Mouse (Mus musculus) small intestine, adult 2 months (tissue): Measurements from ENCODE around the gene Rasgrp4. TPM values are rescaled to one million over a fixed set of nuclear protein-coding genes. Genes with fewer than 3 reads are reported as not detected.

Experiments
- H3K27ac ChIP-seq: fragments of 200-500 bp; 2 replicates; pipeline ENCODE4 v1.5.1; 2012; ENCODE audit warnings: low read depth, low read length, control low read depth, inconsistent platforms; ENCODE audit not compliant: insufficient read depth
- H3K27me3 ChIP-seq: fragments of 200-500 bp; 2 replicates; pipeline ENCODE4 v1.6.1; 2012; ENCODE audit warnings: mild to moderate bottlenecking, moderate library complexity, low read length, inconsistent platforms; ENCODE audit not compliant: control insufficient read depth, insufficient read depth
- H3K36me3 ChIP-seq: fragments of 200-500 bp; 2 replicates; pipeline ENCODE4 v1.6.1; 2012; ENCODE audit warnings: mild to moderate bottlenecking, low read length, control low read depth, inconsistent platforms; ENCODE audit not compliant: control insufficient read depth, insufficient read depth
- H3K4me1 ChIP-seq: fragments of 200-500 bp; 2 replicates; pipeline ENCODE4 v1.6.1; 2012; ENCODE audit warnings: low read length, inconsistent platforms, mixed read lengths; ENCODE audit not compliant: control insufficient read depth, insufficient read depth, insufficient read length
- H3K4me3 ChIP-seq: fragments of 200-500 bp; 2 replicates; pipeline ENCODE4 v1.5.1; 2012; ENCODE audit warnings: low read depth, mild to moderate bottlenecking, control low read depth, inconsistent platforms, low read length, moderate library complexity
- CTCF ChIP-seq: fragments of 200-500 bp; IDR thresholded peaks from 2 replicates; pipeline ENCODE4 v1.5.1; 2012; ENCODE audit warnings: low read depth, mild to moderate bottlenecking, control low read depth, inconsistent platforms, low read length, moderate library complexity, mixed read lengths; ENCODE audit not compliant: insufficient replicate concordance, insufficient read length; ENCODE audit errors: extremely low read depth
- POLR2A ChIP-seq: fragments of 200-500 bp; IDR thresholded peaks from 2 replicates; pipeline ENCODE4 v1.6.1; 2012; ENCODE audit warnings: low read depth, mild to moderate bottlenecking, control low read depth, inconsistent platforms, low read length, moderate library complexity
- WGBS: fragments of 180-500 bp; shearing (Covaris S2); methylation state at CpG from one replicate; pipeline ENCODE4 v1.1.7; 2018; 5-methylcytosine and 5-hydroxymethylcytosine counted together
- polyA plus RNA-seq: library from polyadenylated mRNA; depleted of rRNA; stranded (reverse); fragments of >200 nt; gene quantifications from 2 replicates; pipeline ENCODE4 v1.2.3, GENCODE M21; 2012

Gene Rasgrp4
- polyA plus RNA-seq, 1 experiment = 3.3 TPM

DNA sequence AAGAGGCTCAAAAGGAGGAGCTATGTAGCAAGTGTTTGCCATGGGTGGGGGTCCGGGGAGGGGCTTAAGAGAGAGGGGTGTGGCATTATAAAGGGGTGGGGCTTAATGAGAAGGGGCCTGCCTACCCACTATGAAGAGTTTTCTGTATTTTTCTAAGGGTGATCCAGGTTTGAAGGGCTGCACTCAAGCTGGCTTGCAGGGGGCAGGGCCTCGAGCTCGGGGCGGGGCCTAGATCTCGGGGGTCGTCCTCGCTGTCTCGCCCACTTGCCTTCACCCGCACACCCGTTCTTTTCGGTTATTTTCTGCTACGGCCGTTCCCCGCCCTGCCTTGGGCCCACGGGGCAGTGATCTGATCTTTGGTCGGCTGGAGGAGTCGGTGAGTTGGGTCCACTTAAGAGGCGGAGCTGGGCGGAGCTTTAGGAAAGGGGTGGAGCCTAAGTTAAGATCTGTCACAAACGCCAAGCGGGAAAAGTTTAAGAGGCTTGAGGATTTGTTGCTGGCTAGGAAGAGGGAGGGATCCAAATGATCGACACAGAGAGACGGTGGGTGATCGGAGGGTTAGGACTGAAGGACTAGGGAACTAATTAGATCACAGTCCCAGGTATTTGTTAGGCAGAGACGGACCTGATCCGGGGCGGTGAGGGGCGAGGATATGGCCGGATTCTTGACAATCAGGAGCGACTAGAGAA is 35.6 kb downstream of the Rasgrp4 start, which contains the start of the genes Ggn and Spred3:
TSS of gene Ggn (plus strand) at position 145 of the 689 bp plus-strand sequence.
TSS of gene Spred3 (minus strand) at position 346 of the 689 bp plus-strand sequence.
- peaks cover 20% of the 10 kb centered on the region for H3K4me1 ChIP-seq
- H3K4me3 ChIP-seq = peak within 1 kb of the TSS; percentile 81
- peaks cover 18% of the 10 kb centered on the region for H3K36me3 ChIP-seq
- TF ChIP-seq POLR2A (peak; percentile 53; the same call in 1 of the 2 replicates), CTCF (no peak)
- 2% methylated on average over 30 of the region's 30 CpGs for WGBS
- peaks cover 34% of the 10 kb centered on the region for H3K27me3 ChIP-seq
- no peak within 1 kb of the TSS; the same call in 1 of the 2 replicates for H3K27ac ChIP-seq

DNA sequence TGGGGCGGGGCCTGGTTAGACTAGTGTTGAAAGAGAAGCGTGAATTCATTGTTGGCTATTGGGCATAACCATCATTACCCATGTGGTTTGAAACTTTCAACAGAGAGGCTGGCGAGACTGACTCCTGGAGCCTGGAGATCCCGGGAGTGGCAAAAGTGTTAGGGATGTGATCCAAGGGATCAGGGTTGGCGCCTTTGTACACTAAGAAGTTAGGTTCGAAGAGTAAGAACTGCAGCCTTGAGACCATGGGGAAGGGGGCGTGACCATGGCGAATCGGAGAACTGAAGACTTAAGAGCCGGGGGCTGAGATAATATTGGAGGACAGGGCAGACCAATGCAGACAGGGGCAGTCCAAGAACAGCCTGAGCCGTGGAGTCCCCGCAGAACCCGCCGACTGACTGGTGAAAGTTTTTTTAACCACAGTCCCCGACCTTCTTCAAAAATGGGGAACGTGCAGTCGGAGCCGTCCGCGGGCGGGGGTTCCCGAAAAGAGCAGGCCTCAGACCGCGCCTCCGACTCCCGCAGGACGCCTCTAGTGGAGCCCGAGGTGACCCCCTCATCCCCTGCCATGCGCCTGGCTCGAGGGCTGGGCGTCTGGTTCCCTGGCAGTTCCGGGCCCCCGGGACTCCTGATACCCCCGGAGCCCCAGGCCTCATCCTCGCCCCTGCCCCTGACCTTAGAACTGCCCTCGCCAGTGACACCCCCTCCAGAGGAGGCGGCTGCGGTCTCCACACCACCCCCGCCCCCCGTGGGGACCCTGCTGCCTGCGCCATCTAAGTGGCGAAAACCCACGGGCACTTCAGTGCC is 36.3 kb downstream of the Rasgrp4 start:
- H3K27me3 ChIP-seq = peaks cover 34% of the 10 kb centered on the region
- 2% methylated on average over 43 of the region's 43 CpGs for WGBS
- TF ChIP-seq CTCF = no peak
- TF ChIP-seq POLR2A = no peak

DNA sequence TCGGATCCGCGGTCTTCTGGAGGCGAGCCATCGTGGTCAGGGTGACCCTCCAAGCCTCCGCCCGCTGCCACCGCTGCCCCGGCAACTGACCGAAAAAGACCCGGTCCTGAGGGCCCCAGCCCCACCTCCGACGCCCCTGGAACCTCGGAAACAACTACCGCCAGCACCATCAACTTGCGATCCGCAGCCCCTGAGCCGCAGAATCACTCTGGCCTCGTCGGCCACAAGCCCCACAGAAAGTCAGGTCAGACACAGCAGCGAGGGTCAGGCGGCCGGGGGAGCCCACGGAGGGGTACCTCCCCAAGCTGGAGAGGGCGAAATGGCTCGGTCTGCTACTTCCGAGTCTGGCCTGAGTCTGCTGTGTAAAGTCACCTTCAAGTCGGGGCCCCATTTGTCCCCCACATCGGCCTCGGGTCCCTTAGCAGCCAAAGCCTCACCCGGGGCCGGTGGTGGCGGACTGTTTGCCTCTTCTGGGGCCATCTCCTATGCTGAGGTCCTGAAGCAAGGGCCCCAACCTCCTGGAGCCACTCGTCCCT is 37.0 kb downstream of the Rasgrp4 start:
- Histone ChIP-seq H3K4me3 (peak overlapping the region; percentile 81), H3K27me3 (peaks cover 34% of the 10 kb centered on the region), H3K36me3 (peaks cover 31% of the 10 kb centered on the region), H3K4me1 (peaks cover 20% of the 10 kb centered on the region), H3K27ac (no peak overlapping the region)
- 7% methylated on average over 34 of the region's 34 CpGs for WGBS
- TF ChIP-seq CTCF (no peak), POLR2A (no peak)

More for the DNA sequence above, 36.3 kb downstream of the Rasgrp4 start:
- Histone ChIP-seq H3K27ac (no peak overlapping the region), H3K36me3 (peaks cover 26% of the 10 kb centered on the region), H3K4me3 (peak overlapping the region; percentile 81), H3K4me1 (peaks cover 20% of the 10 kb centered on the region)

DNA sequence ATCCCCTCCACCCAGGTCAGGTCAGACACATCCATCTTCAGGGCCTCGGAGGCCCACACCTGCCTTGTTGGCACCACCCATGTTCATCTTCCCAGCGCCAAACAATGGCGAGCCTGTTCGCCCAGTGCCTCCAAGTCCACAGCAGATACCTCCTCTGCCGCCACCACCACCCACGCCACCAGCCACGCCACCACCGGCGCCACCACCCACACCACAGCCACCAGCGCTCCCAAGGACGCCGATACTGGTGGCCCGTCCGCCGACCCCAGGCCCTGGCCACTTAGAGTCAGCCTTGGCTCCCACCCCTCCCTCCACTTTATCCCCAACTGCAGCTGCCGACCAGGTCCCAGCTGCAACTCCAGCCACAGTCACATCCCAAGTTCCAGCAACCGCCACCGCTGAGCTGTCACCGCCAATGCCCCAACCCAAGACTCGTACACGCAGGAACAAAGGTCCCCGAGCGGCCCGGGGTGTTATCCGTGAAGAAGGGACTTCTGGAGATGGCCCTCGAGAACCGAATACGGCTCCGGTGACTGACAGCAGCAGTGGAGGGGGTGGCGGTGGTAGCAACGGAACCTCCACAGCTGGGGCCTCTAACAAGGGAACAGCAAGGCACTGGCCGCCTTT is 37.9 kb downstream of the Rasgrp4 start:
- Histone ChIP-seq H3K27ac (no peak overlapping the region), H3K36me3 (peaks cover 34% of the 10 kb centered on the region), H3K4me3 (no peak overlapping the region), H3K27me3 (peaks cover 34% of the 10 kb centered on the region), H3K4me1 (peaks cover 20% of the 10 kb centered on the region)
- WGBS = 68% methylated on average over 32 of the region's 32 CpGs
- TF ChIP-seq POLR2A (no peak), CTCF (no peak)

DNA sequence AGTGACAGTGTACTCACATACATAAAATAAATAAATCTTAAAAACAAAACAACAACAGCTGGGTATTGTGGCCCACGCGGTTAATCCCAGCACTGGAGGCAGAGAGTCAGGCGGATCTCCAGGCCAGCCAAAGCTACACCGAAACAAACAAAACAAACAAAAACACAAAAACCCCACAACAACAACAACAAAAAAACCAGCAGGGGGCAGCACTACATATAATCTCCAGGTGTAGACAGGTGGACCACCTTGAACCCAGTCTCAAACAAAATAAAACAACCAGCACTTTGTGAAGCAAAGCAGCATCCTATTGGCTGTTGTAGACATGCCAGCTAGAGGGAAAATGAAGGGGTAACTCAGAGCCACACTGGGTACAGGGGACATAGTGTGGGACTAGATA is 43.5 kb downstream of the Rasgrp4 start:
- TF ChIP-seq CTCF = peak; percentile 24; the same call in 1 of the 2 replicates
- TF ChIP-seq POLR2A = no peak
- H3K36me3 ChIP-seq = peaks cover 32% of the 10 kb centered on the region
- 80% methylated on average over 4 of the region's 4 CpGs for WGBS
- H3K27me3 ChIP-seq = no peaks in the 10 kb centered on the region
- H3K4me1 ChIP-seq = peaks cover 5% of the 10 kb centered on the region; the same call in 1 of the 2 replicates
- no peak overlapping the region for H3K4me3 ChIP-seq
- H3K27ac ChIP-seq = no peak overlapping the region

DNA sequence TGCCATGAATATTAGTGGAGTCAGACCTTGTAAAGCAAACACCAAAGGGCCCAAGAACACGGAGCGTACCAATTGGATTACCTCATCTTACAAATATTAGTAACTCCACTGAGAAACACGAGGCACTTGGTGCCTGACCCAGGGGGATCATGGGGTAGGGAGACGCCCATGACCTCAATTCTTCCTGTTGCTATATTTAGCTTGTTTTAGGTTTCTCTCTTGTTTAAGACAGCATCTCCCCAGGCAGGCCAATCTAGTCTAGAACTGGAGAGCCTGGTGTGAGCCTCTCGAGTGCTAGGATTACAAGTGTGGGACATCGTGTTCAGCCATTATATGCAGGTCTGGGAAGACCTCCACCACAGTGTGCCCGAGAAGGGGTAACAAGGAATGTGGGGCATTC is 44.7 kb downstream of the Rasgrp4 start:
- Histone ChIP-seq H3K27me3 (no peaks in the 10 kb centered on the region), H3K27ac (no peak overlapping the region), H3K36me3 (peaks cover 24% of the 10 kb centered on the region), H3K4me1 (peaks cover 5% of the 10 kb centered on the region; the same call in 1 of the 2 replicates), H3K4me3 (peak overlapping the region; percentile 49)
- TF ChIP-seq CTCF = no peak
- no peak for TF ChIP-seq POLR2A
- WGBS = 19% methylated on average over 7 of the region's 7 CpGs
